Mouse (Mus musculus): ENCODE measurements around the gene Trabd. TPM values are rescaled to one million over a fixed set of nuclear protein-coding genes. Genes with fewer than 3 reads are reported as not detected.

The Trabd gene
- total RNA-seq (2018; cell fraction: chromatin; rRNA removed): 10 to 100 TPM; 16.8 to 81.5 (median 49.8) TPM
- 10 to 100 TPM; 17.6 to 40.7 (median 31.6) TPM for total RNA-seq (2018; cell fraction: cytosol; rRNA removed)
- 10 to 100 TPM; 20.9 to 60.1 (median 38.5) TPM for total RNA-seq (2018; cell fraction: nucleus; rRNA removed)
- polyA plus RNA-seq (2018): 23.0 to 34.3 TPM (median 32.0 TPM) in 3 replicates

GRCm38 (mm10) chr15:89074613-89075477, at the start of gene Trabd:
Gene Trabd, plus strand, starts transcription at chr15:89075124.
- Histone ChIP-seq H3K79me2 (ENCODE audit: inconsistent target) (peaks cover 38% of the 10 kb centered on the region), H3K36me3 (ENCODE audit: inconsistent target) (no peaks in the 10 kb centered on the region), H3K4me3 (ENCODE audit: inconsistent target) (peak within 1 kb of the TSS; percentile 60), H3K27ac (peak within 1 kb of the TSS; percentile 70)
- 21% methylated on average over 11 of the region's 11 CpGs for WGBS (ENCODE audit: missing documents)

- Histone ChIP-seq H3K36me3 (ENCODE audit: inconsistent target) (no peaks in the 10 kb centered on the region), H3K79me2 (ENCODE audit: inconsistent target) (no peaks in the 10 kb centered on the region), H3K4me3 (ENCODE audit: inconsistent target) (no peak overlapping the region), H3K27ac (no peak overlapping the region)
- WGBS (ENCODE audit: missing documents): 76% methylated on average over 5 of the region's 5 CpGs
Observed at GRCm38 (mm10) chr15:89044381-89044780, 30.5 kb upstream of the Trabd start.

- WGBS (ENCODE audit: missing documents): 94% methylated on average over 4 of the region's 4 CpGs
- Histone ChIP-seq H3K79me2 (ENCODE audit: inconsistent target) (no peaks in the 10 kb centered on the region), H3K4me3 (ENCODE audit: inconsistent target) (no peak overlapping the region), H3K27ac (no peak overlapping the region), H3K36me3 (ENCODE audit: inconsistent target) (no peaks in the 10 kb centered on the region)
Observed at GRCm38 (mm10) chr15:89046356-89046755, 28.6 kb upstream of the Trabd start.

GRCm38 (mm10) chr15:89054666-89055065, 20.3 kb upstream of the Trabd start:
- WGBS (ENCODE audit: missing documents): 86% methylated on average over 7 of the region's 7 CpGs
- no peak overlapping the region for H3K4me3 ChIP-seq (ENCODE audit: inconsistent target)
- H3K27ac ChIP-seq: no peak overlapping the region
- no peaks in the 10 kb centered on the region for H3K36me3 ChIP-seq (ENCODE audit: inconsistent target)
- H3K79me2 ChIP-seq (ENCODE audit: inconsistent target): no peaks in the 10 kb centered on the region

GRCm38 (mm10) chr15:89058736-89059135, 16.2 kb upstream of the Trabd start:
- WGBS (ENCODE audit: missing documents): 56% methylated on average over 6 of the region's 6 CpGs
- Histone ChIP-seq H3K36me3 (ENCODE audit: inconsistent target) (no peaks in the 10 kb centered on the region), H3K27ac (no peak overlapping the region), H3K79me2 (ENCODE audit: inconsistent target) (no peaks in the 10 kb centered on the region), H3K4me3 (ENCODE audit: inconsistent target) (no peak overlapping the region)

- 4% methylated on average over 52 of the region's 57 CpGs for WGBS (ENCODE audit: missing documents)
- Histone ChIP-seq H3K36me3 (ENCODE audit: inconsistent target) (no peaks in the 10 kb centered on the region), H3K27ac (no peak within 1 kb of the TSS), H3K79me2 (ENCODE audit: inconsistent target) (no peaks in the 10 kb centered on the region), H3K4me3 (ENCODE audit: inconsistent target) (no peak within 1 kb of the TSS)
Observed at GRCm38 (mm10) chr15:89059161-89059931, 15.6 kb upstream of the Trabd start, which contains the start of gene Panx2. Gene Panx2, plus strand, starts transcription at chr15:89059734.

GRCm38 (mm10) chr15:89060032-89060681, 14.8 kb upstream of the Trabd start:
- 7% methylated on average over 39 of the region's 48 CpGs for WGBS (ENCODE audit: missing documents)

DNA sequence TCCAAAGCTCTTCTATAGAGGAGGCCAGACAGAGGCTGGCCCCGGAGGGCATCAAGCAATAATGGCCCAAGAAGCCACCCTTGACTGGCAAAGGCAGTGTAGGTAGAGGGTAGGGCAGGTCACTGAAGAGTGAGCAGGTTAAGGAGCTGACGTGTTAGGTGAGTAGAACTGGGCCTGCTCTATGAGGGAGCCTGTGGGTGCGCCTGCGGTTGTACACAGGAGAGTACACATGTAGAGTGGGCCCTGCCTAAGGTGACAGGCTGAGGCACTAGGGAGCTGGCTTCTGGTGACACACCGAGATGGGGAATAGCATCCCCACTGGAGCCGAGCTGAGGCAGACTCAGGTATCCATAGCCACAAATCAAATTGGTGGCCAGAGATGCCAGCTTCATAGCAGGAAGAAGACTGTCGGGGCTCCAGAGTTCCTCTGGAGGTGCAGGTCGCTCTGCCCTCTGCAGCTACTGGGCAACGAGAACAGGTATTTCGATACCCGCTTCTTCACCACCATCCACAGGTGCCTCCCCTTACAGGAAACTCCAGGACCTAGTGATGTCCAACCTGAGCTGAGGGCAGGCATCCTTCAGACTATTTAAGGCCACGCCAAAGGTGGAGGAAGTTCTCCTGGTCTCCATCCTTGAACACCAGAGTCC, 14.0 kb upstream of the Trabd start:
- no peaks in the 10 kb centered on the region for H3K79me2 ChIP-seq (ENCODE audit: inconsistent target)
- 91% methylated on average over 12 of the region's 12 CpGs for WGBS (ENCODE audit: missing documents)
- H3K36me3 ChIP-seq (ENCODE audit: inconsistent target): no peaks in the 10 kb centered on the region
- H3K27ac ChIP-seq: no peak overlapping the region
- H3K4me3 ChIP-seq (ENCODE audit: inconsistent target): no peak overlapping the region

More at GRCm38 (mm10) chr15:89060032-89060681, 14.8 kb upstream of the Trabd start:
- no peaks in the 10 kb centered on the region for H3K36me3 ChIP-seq (ENCODE audit: inconsistent target)
- no peak overlapping the region for H3K4me3 ChIP-seq (ENCODE audit: inconsistent target)
- no peaks in the 10 kb centered on the region for H3K79me2 ChIP-seq (ENCODE audit: inconsistent target)
- H3K27ac ChIP-seq: no peak overlapping the region

GRCm38 (mm10) chr15:89061761-89062517, 13.0 kb upstream of the Trabd start:
- no peak overlapping the region for H3K27ac ChIP-seq
- 99% methylated on average over 6 of the region's 6 CpGs for WGBS (ENCODE audit: missing documents)
- H3K36me3 ChIP-seq (ENCODE audit: inconsistent target): no peaks in the 10 kb centered on the region
- no peaks in the 10 kb centered on the region for H3K79me2 ChIP-seq (ENCODE audit: inconsistent target)
- no peak overlapping the region for H3K4me3 ChIP-seq (ENCODE audit: inconsistent target)

DNA sequence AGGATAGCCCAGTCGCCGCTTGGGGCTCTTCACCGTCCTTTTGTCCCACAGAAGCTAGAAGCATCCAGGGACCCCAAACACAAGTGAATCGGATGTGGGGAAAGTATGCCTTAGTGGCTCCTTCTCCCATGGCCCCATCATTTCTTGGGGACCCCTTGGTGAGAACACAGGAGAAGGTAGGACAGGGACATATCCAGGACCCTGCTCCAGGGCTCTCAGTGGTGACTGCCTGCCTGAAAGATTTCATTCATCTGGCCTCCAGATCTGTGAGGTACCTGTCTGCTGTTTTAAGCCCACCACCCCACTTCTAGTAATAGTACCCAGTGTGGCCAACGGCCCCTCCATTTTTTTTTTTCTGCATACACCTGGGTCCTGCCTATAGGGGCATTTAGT, 12.4 kb upstream of the Trabd start:
- Histone ChIP-seq H3K79me2 (ENCODE audit: inconsistent target) (no peaks in the 10 kb centered on the region), H3K36me3 (ENCODE audit: inconsistent target) (no peaks in the 10 kb centered on the region), H3K27ac (no peak overlapping the region), H3K4me3 (ENCODE audit: inconsistent target) (no peak overlapping the region)
- 93% methylated on average over 5 of the region's 5 CpGs for WGBS (ENCODE audit: missing documents)

DNA sequence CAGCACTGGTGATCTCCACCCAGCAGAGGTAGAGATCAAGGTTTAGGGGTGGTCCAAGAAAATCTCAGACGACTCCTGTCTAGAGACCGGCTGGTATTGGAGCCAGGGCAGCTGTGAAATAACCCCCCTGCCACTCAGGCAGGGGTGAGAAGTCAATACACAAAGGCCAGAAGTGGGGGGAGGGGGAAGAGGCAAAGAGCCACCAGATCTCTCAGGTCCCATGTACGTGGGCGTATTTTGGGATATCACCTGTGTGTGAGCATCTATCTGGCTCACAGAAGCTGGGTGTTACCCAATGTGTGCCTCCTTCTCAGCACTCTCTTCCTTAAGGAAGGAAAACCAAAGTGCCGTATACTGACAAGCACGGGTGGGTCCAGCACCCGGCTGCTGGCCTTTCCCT, 11.9 kb upstream of the Trabd start:
- no peaks in the 10 kb centered on the region for H3K79me2 ChIP-seq (ENCODE audit: inconsistent target)
- no peaks in the 10 kb centered on the region for H3K36me3 ChIP-seq (ENCODE audit: inconsistent target)
- no peak overlapping the region for H3K27ac ChIP-seq
- H3K4me3 ChIP-seq (ENCODE audit: inconsistent target): no peak overlapping the region
- 91% methylated on average over 7 of the region's 7 CpGs for WGBS (ENCODE audit: missing documents)

GRCm38 (mm10) chr15:89063536-89063935, 11.4 kb upstream of the Trabd start:
- H3K27ac ChIP-seq: no peak overlapping the region
- no peak overlapping the region for H3K4me3 ChIP-seq (ENCODE audit: inconsistent target)
- H3K79me2 ChIP-seq (ENCODE audit: inconsistent target): no peaks in the 10 kb centered on the region
- H3K36me3 ChIP-seq (ENCODE audit: inconsistent target): no peaks in the 10 kb centered on the region
- WGBS (ENCODE audit: missing documents): 92% methylated on average over 6 of the region's 6 CpGs

DNA sequence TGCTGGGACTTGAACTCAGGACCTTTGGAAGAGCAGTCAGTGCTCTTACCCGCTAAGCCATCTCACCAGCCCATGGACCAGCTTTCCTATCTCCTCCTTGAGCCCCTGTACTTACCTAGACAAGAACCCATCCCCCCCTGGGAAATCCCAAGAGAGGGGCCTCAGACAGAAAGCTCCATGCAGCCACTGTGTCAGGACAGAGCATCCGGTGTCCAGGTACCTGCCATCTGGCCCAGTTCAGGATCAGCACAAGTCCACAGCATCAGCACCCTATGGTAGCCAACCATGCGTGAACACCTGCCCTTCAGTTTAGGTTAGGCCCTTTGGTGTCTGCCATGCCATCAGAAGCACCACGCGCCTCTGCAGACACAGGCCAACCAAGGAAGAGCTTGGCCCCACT, 10.0 kb upstream of the Trabd start:
- 93% methylated on average over 5 of the region's 5 CpGs for WGBS (ENCODE audit: missing documents)
- H3K36me3 ChIP-seq (ENCODE audit: inconsistent target): no peaks in the 10 kb centered on the region
- no peak overlapping the region for H3K4me3 ChIP-seq (ENCODE audit: inconsistent target)

More for the DNA sequence above, 10.0 kb upstream of the Trabd start:
- no peak overlapping the region for H3K27ac ChIP-seq
- no peaks in the 10 kb centered on the region for H3K79me2 ChIP-seq (ENCODE audit: inconsistent target)
